Comparison of ENCODE assay signal across 8 mouse cellular contexts in the genomic region with DNA sequence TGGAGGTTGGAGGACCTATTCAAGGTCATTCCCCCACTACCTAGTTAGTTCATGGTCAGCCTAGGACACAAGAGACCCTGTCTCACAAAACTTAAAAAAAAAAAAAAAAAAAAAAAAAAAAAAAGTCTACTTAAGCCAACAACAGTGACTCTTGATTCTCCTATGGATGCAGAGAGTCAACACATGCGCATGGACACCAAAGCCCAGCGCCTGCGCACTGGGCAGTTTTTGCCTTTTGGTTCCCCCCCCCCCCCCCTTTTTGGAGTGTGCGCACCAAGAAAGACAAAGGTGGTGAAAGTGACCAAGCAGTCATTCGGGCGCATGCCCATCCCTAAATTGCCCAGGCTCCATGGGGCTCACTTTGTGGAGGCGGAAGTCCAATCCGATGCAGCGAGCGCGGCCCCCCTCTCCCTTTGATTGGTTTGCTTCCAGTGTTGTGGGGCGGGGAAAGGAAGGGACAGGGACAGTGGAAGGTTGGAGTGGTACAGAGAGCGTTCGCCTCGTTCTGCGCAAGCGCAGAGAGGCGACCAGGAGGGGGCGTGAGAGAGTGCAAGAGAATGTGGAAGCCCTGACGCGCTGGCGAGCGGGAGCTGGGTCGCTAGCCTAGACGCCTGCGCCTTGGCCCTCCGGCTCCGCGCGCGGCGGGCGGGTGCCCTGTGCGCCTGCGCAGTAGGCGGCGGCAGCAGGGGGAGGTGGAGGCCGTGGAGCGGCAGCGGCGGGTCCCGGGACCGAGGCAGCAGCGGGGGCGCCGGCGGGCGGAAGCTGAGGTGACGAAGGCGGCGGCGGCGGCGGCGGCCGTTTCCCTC. TPM values are rescaled to one million over a fixed set of nuclear protein-coding genes. Genes with fewer than 3 reads are reported as not detected.
DNase-seq lines count a peak whose midpoint lies in the region; ATAC-seq lines count a peak whose summit lies in the region.

Gene Fxr2, plus strand, starts transcription at position 707 of the 806 bp plus-strand sequence.

- H3K4me3 ChIP-seq in intestine, embryonic 14.5 days (ENCODE audit: low read depth, low read length): peak within 1 kb of the TSS; percentile 88

- ATAC-seq in intestine, embryonic 14.5 days (replicated peaks; ENCODE audit: low FRiP score, low TSS enrichment, low read depth): peak; percentile 97

- peaks cover 3% of the 10 kb centered on the region; the same call in 1 of the 2 replicates for H3K36me3 ChIP-seq in intestine, embryonic 14.5 days (ENCODE audit: control insufficient read depth, insufficient read depth, low read length)

- no peaks in the 10 kb centered on the region for H3K9me3 ChIP-seq in intestine, embryonic 14.5 days (ENCODE audit: control insufficient read depth, low read length)

- under 1% methylated on average over 52 of the region's 56 CpGs for WGBS in intestine, embryonic 14.5 days

- H3K4me2 ChIP-seq in intestine, embryonic 14.5 days (ENCODE audit: low read length): peak within 1 kb of the TSS; percentile 84

- intact Hi-C loops in left cerebral cortex, postnatal 14 days (cut with DNase I): no loop called here

- H3K27ac ChIP-seq in intestine, embryonic 14.5 days (ENCODE audit: low read depth): peak within 1 kb of the TSS; percentile 93

- no peaks in the 10 kb centered on the region for H3K27me3 ChIP-seq in intestine, embryonic 14.5 days (replicated peaks; ENCODE audit: control insufficient read depth, insufficient read depth, low read length)

- DNase-seq in adrenal gland, adult 18-20 months (ENCODE audit: low spot score in 2 of 2): peak; percentile 100
- DNase-seq in embryo, embryonic 11 days: peak; percentile 99
- peak; percentile 100 for DNase-seq in gastrocnemius, postnatal 25 days
- peak; percentile 100 for DNase-seq in intestine, embryonic 14.5 days (ENCODE audit: low spot score)
- peak; percentile 100 for DNase-seq in left cerebral cortex, postnatal 14 days (ENCODE audit: low spot score in 2 of 2)
- DNase-seq in mesoderm, embryonic 11.5 days (ENCODE audit: low read depth, low spot score): peak; percentile 100
- peak; percentile 100 for DNase-seq in right cerebral cortex, postnatal 36 days (ENCODE audit: low spot score in 2 of 2)
- peak; percentile 100 for DNase-seq in yolk sac, embryonic 10.5 days (ENCODE audit: low spot score)

- peak within 1 kb of the TSS; percentile 94 for H3K9ac ChIP-seq in intestine, embryonic 14.5 days (ENCODE audit: low read length)

- peaks cover 24% of the 10 kb centered on the region for H3K4me1 ChIP-seq in intestine, embryonic 14.5 days (replicated peaks; ENCODE audit: control insufficient read depth, insufficient read depth, low read length)

RNA-seq across cellular contexts. Expression of gene Fxr2, which starts in this region (rescaled TPM):
- 10 to 100 TPM; 83.5 to 90.2 TPM for total RNA-seq in adrenal gland, adult 18-20 months (2021)
- total RNA-seq in gastrocnemius, postnatal 25 days (2021): 10 to 100 TPM; 76.0 to 77.1 TPM
- 22.6 and 23.0 TPM in 2 replicates for polyA plus RNA-seq in intestine, embryonic 14.5 days (2014; fragmentation: Nextera tagmentation; extraction: Ambion mirVana)
- total RNA-seq in left cerebral cortex, postnatal 14 days (2021): 100 to 1,000 TPM; 107 TPM

Comparison
In these comparisons a context has a peak if more than half of its experiments do, and no peak if none do; other contexts are left out.
1. Peak in every context shown above with its lines: DNase-seq, ATAC-seq, H3K4me3 ChIP-seq and H3K27ac ChIP-seq.